Mouse (Mus musculus): Measurements from ENCODE around the gene Camta1.

The Camta1 gene

GRCm38 (mm10) chr4:151519011-151519410 lies 342.7 kb downstream of the Camta1 start:
- DNase-seq (ENCODE audit: low spot score): no peak

GRCm38 (mm10) chr4:151516998-151517799 lies 344.5 kb downstream of the Camta1 start:
- no peak for DNase-seq (ENCODE audit: low spot score)

- no peak for DNase-seq (ENCODE audit: low spot score)
These were observed 346.4 kb downstream of the Camta1 start for GRCm38 (mm10) chr4:151515316-151515715.

GRCm38 (mm10) chr4:151511092-151511491 lies 350.6 kb downstream of the Camta1 start:
- DNase-seq (ENCODE audit: low spot score): no peak

GRCm38 (mm10) chr4:151510417-151510816 lies 351.3 kb downstream of the Camta1 start:
- DNase-seq (ENCODE audit: low spot score): no peak

GRCm38 (mm10) chr4:151506701-151507100 lies 355.0 kb downstream of the Camta1 start:
- DNase-seq (ENCODE audit: low spot score): no peak

- DNase-seq (ENCODE audit: low spot score): no peak
These were observed 363.0 kb downstream of the Camta1 start for GRCm38 (mm10) chr4:151498481-151499276.

- DNase-seq (ENCODE audit: low spot score): no peak
These were observed 365.1 kb downstream of the Camta1 start for GRCm38 (mm10) chr4:151496581-151496980.

- DNase-seq (ENCODE audit: low spot score): no peak
These were observed 366.3 kb downstream of the Camta1 start for GRCm38 (mm10) chr4:151495276-151495882.

GRCm38 (mm10) chr4:151492786-151493185 lies 368.9 kb downstream of the Camta1 start:
- no peak for DNase-seq (ENCODE audit: low spot score)

- DNase-seq (ENCODE audit: low spot score): no peak
These were observed 377.7 kb downstream of the Camta1 start for GRCm38 (mm10) chr4:151483977-151484313.

- DNase-seq (ENCODE audit: low spot score): peak; percentile 6
These were observed 378.2 kb downstream of the Camta1 start for GRCm38 (mm10) chr4:151483299-151483976.

- no peak for DNase-seq (ENCODE audit: low spot score)
These were observed 380.7 kb downstream of the Camta1 start for GRCm38 (mm10) chr4:151480928-151481327.

- DNase-seq (ENCODE audit: low spot score): no peak
These were observed 383.7 kb downstream of the Camta1 start for GRCm38 (mm10) chr4:151477950-151478349.

GRCm38 (mm10) chr4:151474895-151475470 lies 386.7 kb downstream of the Camta1 start:
- DNase-seq (ENCODE audit: low spot score): no peak

GRCm38 (mm10) chr4:151471886-151472285 lies 389.8 kb downstream of the Camta1 start:
- DNase-seq (ENCODE audit: low spot score): no peak

- DNase-seq (ENCODE audit: low spot score): no peak
These were observed 393.3 kb downstream of the Camta1 start for GRCm38 (mm10) chr4:151468381-151468780.

GRCm38 (mm10) chr4:151458686-151459085 lies 403.0 kb downstream of the Camta1 start:
- no peak for DNase-seq (ENCODE audit: low spot score)

GRCm38 (mm10) chr4:151454611-151455010 lies 407.1 kb downstream of the Camta1 start:
- DNase-seq (ENCODE audit: low spot score): no peak

GRCm38 (mm10) chr4:151454065-151454464 lies 407.6 kb downstream of the Camta1 start:
- no peak for DNase-seq (ENCODE audit: low spot score)

GRCm38 (mm10) chr4:151451885-151452284 lies 409.8 kb downstream of the Camta1 start:
- no peak for DNase-seq (ENCODE audit: low spot score)

GRCm38 (mm10) chr4:151449981-151450380 lies 411.7 kb downstream of the Camta1 start:
- no peak for DNase-seq (ENCODE audit: low spot score)
